Mouse (Mus musculus): ENCODE results near the gene Afm. TPM values are rescaled to one million over a fixed set of nuclear protein-coding genes. Genes with fewer than 3 reads are reported as not detected.
A peak's percentile ranks its signal among the peaks of the same experiment; 100 is the strongest.

Afm gene
- polyA plus RNA-seq, 2 experiments = not detected

DNA sequence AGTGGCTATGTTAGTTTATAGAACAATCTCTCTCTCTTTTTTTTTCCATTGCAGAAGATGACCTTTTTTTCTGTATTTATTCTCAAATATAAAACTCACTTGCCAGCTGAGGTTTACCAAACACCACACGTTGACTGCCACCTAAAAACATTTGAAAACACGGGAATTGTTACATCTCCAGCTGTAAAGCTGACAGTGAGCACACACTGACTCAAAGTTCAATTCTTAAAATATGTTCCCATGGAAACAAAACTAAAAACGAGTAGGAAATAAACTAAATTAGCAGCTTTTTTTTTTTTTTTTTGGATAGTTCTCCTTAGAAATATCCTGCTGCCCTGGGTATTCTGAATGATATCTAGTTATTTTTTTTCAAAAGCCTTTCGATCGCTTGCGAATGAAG, 46.5 kb downstream of the Afm start:
- Histone ChIP-seq H3K4me3 (replicated peaks; ENCODE audit: low read length) (no peak overlapping the region), H3K36me3 (ENCODE audit: control insufficient read depth, insufficient read depth, low read length) (no peaks in the 10 kb centered on the region), H3K9me3 (ENCODE audit: control insufficient read depth, low read length) (no peaks in the 10 kb centered on the region), H3K27me3 (ENCODE audit: control insufficient read depth, insufficient read depth, low read length) (no peaks in the 10 kb centered on the region), H3K4me1 (ENCODE audit: control insufficient read depth, insufficient read depth, low read length) (no peaks in the 10 kb centered on the region), H3K4me2 (replicated peaks; ENCODE audit: low read depth, low read length, severe bottlenecking) (no peak overlapping the region), H3K9ac (ENCODE audit: low read depth, low read length, severe bottlenecking) (no peak overlapping the region), H3K27ac (replicated peaks; ENCODE audit: low read depth, low read length) (no peak overlapping the region)
- TF ChIP-seq POLR2A (IDR thresholded peaks at IDR 0.05; ENCODE audit: borderline replicate concordance, extremely low read depth, insufficient read depth, insufficient read length) = no peak
- DNase-seq (ENCODE audit: low spot score) = no peak
- no peak for ATAC-seq (ENCODE audit: low FRiP score, low read depth)
- WGBS = 78% methylated on average over 6 of the region's 6 CpGs

DNA sequence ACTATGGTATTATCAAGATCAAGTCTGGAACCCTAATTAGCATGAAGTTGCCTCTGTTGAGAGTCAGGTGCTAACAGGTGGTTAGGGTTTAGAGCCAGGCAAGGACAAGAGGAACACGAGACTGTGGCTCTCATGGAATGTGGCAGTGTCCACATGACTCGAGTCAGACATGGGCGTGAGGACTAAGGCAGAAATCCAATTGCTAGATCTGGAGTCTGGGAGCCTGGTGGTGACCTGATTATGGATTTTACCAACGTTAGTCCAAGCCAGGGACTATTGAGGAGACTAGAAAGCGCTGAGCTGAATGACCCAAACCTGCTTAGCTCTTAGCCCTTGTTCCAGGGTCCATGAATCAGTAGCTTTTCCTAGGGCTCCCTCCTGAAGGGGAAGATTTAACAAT, 49.1 kb downstream of the Afm start:
- Histone ChIP-seq H3K9ac (ENCODE audit: low read depth, low read length, severe bottlenecking) (no peak overlapping the region), H3K27me3 (ENCODE audit: control insufficient read depth, insufficient read depth, low read length) (no peaks in the 10 kb centered on the region), H3K9me3 (ENCODE audit: control insufficient read depth, low read length) (no peaks in the 10 kb centered on the region), H3K27ac (replicated peaks; ENCODE audit: low read depth, low read length) (no peak overlapping the region), H3K4me1 (ENCODE audit: control insufficient read depth, insufficient read depth, low read length) (no peaks in the 10 kb centered on the region), H3K36me3 (ENCODE audit: control insufficient read depth, insufficient read depth, low read length) (no peaks in the 10 kb centered on the region), H3K4me2 (replicated peaks; ENCODE audit: low read depth, low read length, severe bottlenecking) (no peak overlapping the region), H3K4me3 (replicated peaks; ENCODE audit: low read length) (no peak overlapping the region)
- 70% methylated on average over 5 of the region's 5 CpGs for WGBS
- no peak for DNase-seq (ENCODE audit: low spot score)
- TF ChIP-seq POLR2A (IDR thresholded peaks at IDR 0.05; ENCODE audit: borderline replicate concordance, extremely low read depth, insufficient read depth, insufficient read length) = no peak
- ATAC-seq (ENCODE audit: low FRiP score, low read depth) = no peak

DNA sequence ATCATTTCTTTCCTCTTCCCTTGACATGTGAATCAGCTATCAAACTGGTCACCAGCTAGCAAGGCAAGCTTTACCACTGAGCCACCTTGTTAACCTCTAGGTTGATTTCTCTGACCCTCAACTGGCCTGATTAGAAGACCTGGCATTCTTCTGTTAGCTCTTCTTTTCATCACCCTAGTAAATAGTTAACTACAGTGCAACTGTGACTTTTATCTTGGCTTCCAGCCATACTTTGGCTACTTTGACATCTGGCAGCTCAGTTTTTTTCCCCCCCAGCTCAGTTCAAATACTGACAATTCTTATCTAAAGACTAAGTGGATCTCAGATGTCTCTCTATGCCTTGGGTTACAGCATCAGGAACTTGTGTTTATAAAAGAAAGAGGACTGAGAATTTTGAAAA, 49.6 kb downstream of the Afm start:
- no peak overlapping the region for H3K27ac ChIP-seq (replicated peaks; ENCODE audit: low read depth, low read length)
- no peaks in the 10 kb centered on the region for H3K4me1 ChIP-seq (ENCODE audit: control insufficient read depth, insufficient read depth, low read length)
- no peaks in the 10 kb centered on the region for H3K9me3 ChIP-seq (ENCODE audit: control insufficient read depth, low read length)
- H3K36me3 ChIP-seq (ENCODE audit: control insufficient read depth, insufficient read depth, low read length) = no peaks in the 10 kb centered on the region
- H3K4me3 ChIP-seq (replicated peaks; ENCODE audit: low read length) = no peak overlapping the region
- H3K27me3 ChIP-seq (ENCODE audit: control insufficient read depth, insufficient read depth, low read length) = no peaks in the 10 kb centered on the region
- no peak for TF ChIP-seq POLR2A (IDR thresholded peaks at IDR 0.05; ENCODE audit: borderline replicate concordance, extremely low read depth, insufficient read depth, insufficient read length)
- no peak for ATAC-seq (ENCODE audit: low FRiP score, low read depth)
- no peak overlapping the region for H3K9ac ChIP-seq (ENCODE audit: low read depth, low read length, severe bottlenecking)
- no peak for DNase-seq (ENCODE audit: low spot score)
- H3K4me2 ChIP-seq (replicated peaks; ENCODE audit: low read depth, low read length, severe bottlenecking) = no peak overlapping the region

DNA sequence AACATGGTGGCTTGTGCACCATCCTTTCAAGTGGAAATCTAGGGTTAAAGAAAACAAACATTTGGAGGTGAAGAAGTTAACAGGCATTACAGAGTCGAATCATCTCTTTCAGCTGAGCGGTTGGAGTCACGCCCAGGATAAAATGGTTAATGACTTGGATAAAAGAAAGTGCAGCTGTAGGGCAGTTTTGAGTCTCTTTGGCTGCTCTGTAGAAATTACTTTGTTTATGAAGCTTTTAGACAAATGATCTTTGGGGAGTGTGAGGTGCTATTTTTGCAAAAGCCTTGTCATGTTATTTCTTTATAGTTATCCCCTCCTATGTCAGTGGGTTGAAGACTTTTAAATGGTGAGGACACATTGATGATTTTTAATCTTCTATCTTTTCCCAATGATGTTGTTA, 52.5 kb downstream of the Afm start:
- Histone ChIP-seq H3K4me1 (ENCODE audit: control insufficient read depth, insufficient read depth, low read length) (no peaks in the 10 kb centered on the region), H3K27me3 (ENCODE audit: control insufficient read depth, insufficient read depth, low read length) (no peaks in the 10 kb centered on the region), H3K4me3 (replicated peaks; ENCODE audit: low read length) (no peak overlapping the region), H3K9me3 (ENCODE audit: control insufficient read depth, low read length) (no peaks in the 10 kb centered on the region), H3K27ac (replicated peaks; ENCODE audit: low read depth, low read length) (no peak overlapping the region), H3K9ac (ENCODE audit: low read depth, low read length, severe bottlenecking) (no peak overlapping the region), H3K4me2 (replicated peaks; ENCODE audit: low read depth, low read length, severe bottlenecking) (no peak overlapping the region), H3K36me3 (ENCODE audit: control insufficient read depth, insufficient read depth, low read length) (no peaks in the 10 kb centered on the region)
- no peak for TF ChIP-seq POLR2A (IDR thresholded peaks at IDR 0.05; ENCODE audit: borderline replicate concordance, extremely low read depth, insufficient read depth, insufficient read length)
- whole genome bisulfite sequencing = 68% methylated on average over 3 of the region's 3 CpGs
- DNase-seq (ENCODE audit: low spot score) (no peak), ATAC-seq (ENCODE audit: low FRiP score, low read depth) (no peak)

DNA sequence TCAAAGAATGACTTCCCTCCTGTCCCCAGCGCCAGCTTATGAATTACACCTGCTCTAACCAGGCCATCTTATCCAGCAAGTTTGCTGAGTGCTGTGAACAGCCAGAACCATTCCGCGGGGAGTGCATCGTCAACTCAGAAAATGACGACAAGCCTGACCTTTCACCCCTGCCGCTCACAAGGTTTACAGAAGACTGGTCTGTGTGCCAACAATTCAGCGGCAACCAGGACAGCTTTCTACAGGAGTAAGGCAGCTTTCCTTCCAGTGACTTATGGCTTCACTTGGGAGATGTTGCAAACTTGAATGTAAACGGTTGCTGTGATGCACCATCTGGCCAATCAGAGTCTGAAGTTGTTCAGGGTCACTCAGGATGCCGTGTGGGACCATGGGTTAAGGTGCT, 59.0 kb downstream of the Afm start:
- Histone ChIP-seq H3K9ac (ENCODE audit: low read depth, low read length, severe bottlenecking) (no peak overlapping the region), H3K4me3 (replicated peaks; ENCODE audit: low read length) (no peak overlapping the region), H3K36me3 (ENCODE audit: control insufficient read depth, insufficient read depth, low read length) (no peaks in the 10 kb centered on the region), H3K27me3 (ENCODE audit: control insufficient read depth, insufficient read depth, low read length) (no peaks in the 10 kb centered on the region), H3K4me1 (ENCODE audit: control insufficient read depth, insufficient read depth, low read length) (no peaks in the 10 kb centered on the region), H3K9me3 (ENCODE audit: control insufficient read depth, low read length) (no peaks in the 10 kb centered on the region), H3K4me2 (replicated peaks; ENCODE audit: low read depth, low read length, severe bottlenecking) (no peak overlapping the region), H3K27ac (replicated peaks; ENCODE audit: low read depth, low read length) (no peak overlapping the region)
- ATAC-seq (ENCODE audit: low FRiP score, low read depth) (no peak), DNase-seq (ENCODE audit: low spot score) (no peak)
- TF ChIP-seq POLR2A (IDR thresholded peaks at IDR 0.05; ENCODE audit: borderline replicate concordance, extremely low read depth, insufficient read depth, insufficient read length) = no peak
- 81% methylated on average over 9 of the region's 9 CpGs for WGBS

DNA sequence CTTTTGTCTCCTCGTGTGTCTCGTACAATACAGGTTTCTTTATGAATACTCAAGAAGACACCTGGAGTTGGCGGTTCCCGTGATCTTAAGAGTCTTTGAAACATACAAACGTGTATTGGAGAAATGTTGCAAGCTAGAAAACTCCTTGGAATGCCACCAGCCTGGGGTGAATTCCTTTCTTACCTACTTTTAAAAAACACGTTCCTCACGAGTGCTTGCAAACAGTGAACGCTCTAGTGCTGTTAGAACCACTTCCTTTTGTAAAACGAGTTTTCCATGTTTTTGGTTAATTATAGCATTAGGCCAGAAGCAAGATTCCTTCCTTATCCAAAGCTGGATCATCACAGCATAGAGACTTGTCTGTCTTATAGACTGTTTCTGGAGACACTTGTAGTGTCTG, 60.8 kb downstream of the Afm start:
- no peak for TF ChIP-seq POLR2A (IDR thresholded peaks at IDR 0.05; ENCODE audit: borderline replicate concordance, extremely low read depth, insufficient read depth, insufficient read length)
- Histone ChIP-seq H3K27me3 (ENCODE audit: control insufficient read depth, insufficient read depth, low read length) (no peaks in the 10 kb centered on the region), H3K27ac (replicated peaks; ENCODE audit: low read depth, low read length) (no peak overlapping the region), H3K9me3 (ENCODE audit: control insufficient read depth, low read length) (no peaks in the 10 kb centered on the region), H3K9ac (ENCODE audit: low read depth, low read length, severe bottlenecking) (no peak overlapping the region), H3K4me3 (replicated peaks; ENCODE audit: low read length) (no peak overlapping the region), H3K36me3 (ENCODE audit: control insufficient read depth, insufficient read depth, low read length) (no peaks in the 10 kb centered on the region), H3K4me1 (ENCODE audit: control insufficient read depth, insufficient read depth, low read length) (no peaks in the 10 kb centered on the region), H3K4me2 (replicated peaks; ENCODE audit: low read depth, low read length, severe bottlenecking) (no peak overlapping the region)
- WGBS = 84% methylated on average over 9 of the region's 9 CpGs
- ATAC-seq (ENCODE audit: low FRiP score, low read depth) (no peak), DNase-seq (ENCODE audit: low spot score) (peak; percentile 34)

All from limb, embryonic 14.5 days (tissue).